Mouse (Mus musculus) olfactory bulb, adult 2 months (tissue): ENCODE data around the gene Hist1h3a.

ENCODE experiments used
- CTCF ChIP-seq: fragments of 200-500 bp; IDR thresholded peaks from 2 replicates; pipeline ENCODE4 v1.5.1; 2012; ENCODE audit warnings: low read depth, mild to moderate bottlenecking, low read length, moderate library complexity; ENCODE audit not compliant: insufficient read depth
- POLR2A ChIP-seq: fragments of 200-500 bp; IDR thresholded peaks from 2 replicates; pipeline ENCODE4 v1.6.1; 2012; ENCODE audit warnings: mild to moderate bottlenecking, low read depth, low read length, moderate library complexity; ENCODE audit not compliant: insufficient read depth

- TF ChIP-seq POLR2A (no peak), CTCF (no peak)
These were observed 45.0 kb downstream of the Hist1h3a start for GRCm38 (mm10) chr13:23717176-23717575.
